Mouse (Mus musculus) CH12F3 (cell line): ENCODE measurements around the gene 1600002K03Rik.

ENCODE experiments used
- in situ Hi-C: fragments of 300-500 bp; cut with MboI; formaldehyde crosslinking; loops from 2 replicates; pipeline ENCODE4 v1.14.3; 2020; ENCODE audit warnings: low sequenced_read_pairs

Gene 1600002K03Rik

DNA sequence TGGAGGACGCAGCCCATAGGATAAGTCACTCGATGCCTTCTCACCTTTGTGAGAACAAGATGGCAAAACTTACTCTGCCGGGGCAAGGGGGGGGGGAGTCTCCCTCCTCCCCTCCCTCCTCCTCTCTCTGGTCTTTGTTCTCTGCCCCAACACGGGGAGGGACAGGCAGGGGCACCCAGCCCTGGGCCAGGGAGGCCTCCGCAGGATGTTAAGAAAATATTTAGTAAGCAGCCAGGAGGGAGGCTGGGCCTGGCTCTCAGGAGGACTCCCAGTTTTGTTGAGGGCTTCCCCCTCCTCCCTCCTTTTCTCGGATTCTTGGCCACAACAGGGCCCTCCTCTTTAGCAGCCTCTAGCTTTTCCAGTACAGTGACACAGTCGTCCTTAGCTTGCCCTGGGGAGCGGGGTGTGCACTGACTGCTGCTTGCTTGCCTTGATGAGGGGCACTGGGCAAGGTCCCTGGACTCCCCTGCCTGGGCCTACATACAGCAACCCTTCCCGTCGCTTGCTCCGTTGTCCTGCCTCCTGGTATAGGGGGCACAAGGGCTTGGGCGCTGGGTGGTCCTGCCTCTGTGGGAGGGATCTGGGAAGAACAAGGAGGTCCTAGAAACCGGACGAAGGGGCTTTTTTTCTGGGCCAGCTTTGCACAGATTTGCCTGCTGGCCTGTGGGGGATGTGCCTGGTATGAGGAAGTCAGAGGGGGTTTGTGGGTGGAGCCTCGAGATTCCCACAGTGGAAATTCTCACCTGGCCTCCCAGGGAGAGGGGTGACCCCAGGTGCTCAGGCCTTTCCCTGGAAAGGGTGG, 20.5 kb upstream of the 1600002K03Rik start:
- in situ Hi-C loops = no loop called here

GRCm38 (mm10) chr10:80152873-80153260, 19.9 kb upstream of the 1600002K03Rik start:
- in situ Hi-C loops = no loop called here

DNA sequence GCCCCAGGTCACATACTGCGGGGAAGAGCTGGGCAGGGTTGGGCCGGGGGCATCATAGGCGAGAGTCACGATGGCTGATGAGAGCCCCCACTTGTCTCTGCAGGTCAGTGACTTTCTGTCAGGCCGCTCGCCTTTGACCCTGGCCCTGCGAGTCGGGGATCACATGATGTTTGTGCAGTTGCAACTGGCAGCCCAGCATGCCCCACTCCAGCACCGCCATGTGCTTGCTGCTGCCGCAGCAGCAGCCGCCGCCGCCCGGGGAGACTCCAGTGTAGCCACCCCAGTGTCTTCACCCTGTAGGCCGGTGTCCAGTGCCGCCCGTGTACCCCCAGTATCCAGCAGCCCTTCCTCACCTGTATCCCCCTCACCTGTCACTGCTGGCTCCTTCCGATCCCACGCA, 19.0 kb upstream of the 1600002K03Rik start:
- in situ Hi-C loops = no loop called here

DNA sequence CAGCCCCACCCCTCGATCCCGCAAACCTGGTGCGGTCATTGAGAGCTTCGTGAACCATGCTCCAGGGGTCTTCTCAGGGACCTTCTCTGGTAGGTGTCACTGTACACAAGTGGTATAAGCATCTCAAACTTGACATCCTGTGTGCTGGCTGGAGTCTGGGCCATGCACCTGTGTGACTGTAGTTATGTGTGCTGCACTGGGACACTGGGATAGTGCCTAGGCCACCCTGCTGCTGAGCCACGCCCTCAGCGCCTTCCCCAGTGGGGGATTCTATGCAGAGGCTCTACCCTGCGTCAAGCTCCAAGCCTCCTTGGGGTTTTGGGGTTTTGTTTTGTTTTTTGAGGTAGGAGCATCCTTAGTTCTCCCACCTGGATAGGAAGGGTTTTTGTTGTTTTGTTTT, 18.4 kb upstream of the 1600002K03Rik start:
- in situ Hi-C loops = no loop called here

DNA sequence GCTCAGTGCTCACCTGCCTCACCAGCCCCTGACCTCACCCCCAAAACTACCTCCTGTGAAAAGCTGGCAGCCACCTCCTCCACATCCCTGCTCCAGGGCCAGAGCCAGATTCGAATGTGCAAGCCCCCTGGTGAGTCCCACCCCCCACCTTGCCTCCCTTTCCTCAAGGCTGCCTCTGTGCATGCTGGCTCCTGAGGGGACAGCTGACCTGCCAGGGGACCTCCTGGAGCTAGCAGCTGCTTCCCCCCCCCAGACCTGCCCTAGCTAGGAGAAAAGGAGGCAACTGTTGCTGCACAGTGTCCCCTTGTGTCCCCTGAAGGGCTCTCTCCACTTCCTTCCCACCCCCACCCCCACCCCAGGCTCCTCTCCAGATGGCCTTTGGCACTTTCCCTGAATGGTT, 17.5 kb upstream of the 1600002K03Rik start:
- in situ Hi-C loops = no loop called here

DNA sequence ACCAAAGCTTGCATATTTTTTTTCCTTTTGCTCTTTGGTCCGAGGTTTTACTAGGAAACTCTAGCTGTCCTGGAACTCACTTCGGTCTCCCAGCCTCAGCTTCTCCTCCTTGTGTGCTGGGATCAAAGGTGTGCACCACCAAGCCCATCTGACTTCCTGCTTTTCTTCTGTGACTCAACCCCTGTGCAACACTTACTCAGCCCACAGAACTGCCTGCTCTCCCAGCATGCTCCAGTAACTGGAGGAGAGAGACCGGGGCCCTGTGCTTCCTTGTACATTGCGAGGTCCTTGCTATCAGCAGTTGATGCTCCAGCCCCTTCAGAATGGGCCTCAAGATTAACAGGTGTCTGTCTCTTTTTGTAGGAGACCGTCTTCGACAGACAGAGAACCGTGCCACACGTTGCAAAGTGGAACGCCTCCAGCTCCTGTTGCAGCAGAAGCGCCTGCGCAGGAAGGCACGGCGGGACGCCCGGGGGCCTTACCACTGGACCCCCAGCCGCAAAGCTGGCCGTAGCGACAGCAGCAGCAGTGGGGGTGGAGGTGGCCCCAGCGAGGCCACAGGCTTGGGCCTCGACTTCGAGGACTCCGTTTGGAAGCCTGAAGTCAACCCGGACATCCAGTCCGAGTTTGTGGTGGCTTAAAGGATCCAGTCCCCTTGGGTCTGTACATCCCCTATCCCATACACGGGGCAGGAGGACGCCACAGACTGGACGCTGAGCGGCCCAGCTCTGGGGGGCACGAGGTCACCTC, 16.6 kb upstream of the 1600002K03Rik start:
- in situ Hi-C loops = no loop called here

- in situ Hi-C loops = no loop called here
These were observed 16.0 kb upstream of the 1600002K03Rik start for GRCm38 (mm10) chr10:80156752-80157053.

GRCm38 (mm10) chr10:80157141-80157929, 15.4 kb upstream of the 1600002K03Rik start:
- in situ Hi-C loops = no loop called here

DNA sequence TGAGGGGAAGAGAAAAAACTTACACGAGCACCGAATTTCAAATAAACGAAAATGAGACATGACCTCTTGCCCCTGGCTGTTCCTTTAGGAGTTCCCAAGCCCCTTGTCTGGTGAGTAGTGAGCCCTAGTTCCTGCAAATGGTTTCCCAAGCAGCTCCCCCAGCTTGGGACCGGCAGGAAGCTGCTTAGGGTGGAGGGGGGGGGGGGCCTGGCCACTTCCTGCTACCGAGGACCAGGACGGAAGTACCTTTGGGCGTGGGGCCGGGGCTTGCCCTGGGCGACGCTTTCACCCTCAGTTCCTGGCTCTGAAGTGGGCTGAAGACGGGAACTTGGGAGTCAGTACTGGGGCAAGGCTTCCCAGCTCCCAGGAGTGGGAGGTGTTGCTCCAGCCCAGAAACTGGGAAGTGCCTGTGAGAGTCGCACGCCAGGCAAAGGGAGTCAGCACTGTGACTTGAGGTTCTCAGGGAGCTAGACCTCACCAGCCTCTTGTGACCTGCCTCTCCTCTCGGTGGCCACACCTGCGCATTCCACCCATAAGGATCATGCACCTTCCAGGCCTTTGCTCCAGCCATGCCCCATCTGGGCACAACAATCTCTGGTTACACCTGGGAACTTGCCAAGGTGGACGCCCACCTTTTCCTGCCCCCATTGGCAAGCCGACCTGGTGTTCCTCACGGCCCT, 14.3 kb upstream of the 1600002K03Rik start:
- in situ Hi-C loops = no loop called here

GRCm38 (mm10) chr10:80159021-80159560, 13.7 kb upstream of the 1600002K03Rik start:
- in situ Hi-C loops = no loop called here

- in situ Hi-C loops = no loop called here
These were observed 12.9 kb upstream of the 1600002K03Rik start for GRCm38 (mm10) chr10:80159561-80160454.

DNA sequence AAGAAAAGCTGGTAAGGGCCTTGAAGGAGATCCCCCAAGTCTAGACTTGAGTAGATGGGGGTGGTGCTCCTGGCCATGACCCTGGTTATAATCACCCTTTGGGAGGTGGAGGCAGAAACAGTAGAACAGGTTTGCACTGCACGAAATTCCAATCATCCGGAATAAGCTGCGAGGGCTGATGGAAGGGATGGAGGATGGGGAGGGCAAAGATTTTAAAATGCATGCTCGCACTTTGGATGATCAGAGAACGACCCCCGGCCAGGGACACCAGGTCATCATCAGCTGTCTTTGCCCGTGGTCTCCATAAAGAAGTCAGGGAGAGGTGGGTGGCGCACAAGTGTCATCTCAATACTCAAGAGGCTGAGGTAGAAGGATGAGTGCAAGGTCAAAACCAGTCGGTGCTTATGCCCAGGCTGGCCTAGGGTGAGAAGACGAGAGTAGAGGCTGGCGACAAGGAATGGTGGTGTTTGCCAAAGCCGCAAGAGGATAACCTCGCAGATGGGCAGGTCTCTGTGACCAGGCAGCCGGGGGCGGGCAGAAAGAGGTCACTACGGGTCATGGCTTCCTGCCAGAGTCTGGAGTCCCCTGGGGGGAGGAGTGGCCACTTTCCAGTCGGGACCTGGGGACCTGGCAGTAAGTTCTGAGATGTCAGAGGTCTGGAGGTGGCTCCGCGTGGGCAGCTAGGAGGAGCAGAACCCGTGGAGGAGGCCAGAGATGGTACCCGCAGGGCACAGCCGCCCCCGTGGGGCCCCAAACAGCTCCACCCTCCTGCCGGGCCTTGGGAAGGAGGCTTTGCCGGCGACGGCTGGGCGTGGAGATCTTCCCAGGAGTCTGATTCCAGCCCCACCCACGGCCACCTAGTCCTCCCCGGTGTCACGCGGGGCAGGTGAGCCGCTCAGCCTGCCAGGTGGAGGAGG, 12.0 kb upstream of the 1600002K03Rik start:
- in situ Hi-C loops = no loop called here

DNA sequence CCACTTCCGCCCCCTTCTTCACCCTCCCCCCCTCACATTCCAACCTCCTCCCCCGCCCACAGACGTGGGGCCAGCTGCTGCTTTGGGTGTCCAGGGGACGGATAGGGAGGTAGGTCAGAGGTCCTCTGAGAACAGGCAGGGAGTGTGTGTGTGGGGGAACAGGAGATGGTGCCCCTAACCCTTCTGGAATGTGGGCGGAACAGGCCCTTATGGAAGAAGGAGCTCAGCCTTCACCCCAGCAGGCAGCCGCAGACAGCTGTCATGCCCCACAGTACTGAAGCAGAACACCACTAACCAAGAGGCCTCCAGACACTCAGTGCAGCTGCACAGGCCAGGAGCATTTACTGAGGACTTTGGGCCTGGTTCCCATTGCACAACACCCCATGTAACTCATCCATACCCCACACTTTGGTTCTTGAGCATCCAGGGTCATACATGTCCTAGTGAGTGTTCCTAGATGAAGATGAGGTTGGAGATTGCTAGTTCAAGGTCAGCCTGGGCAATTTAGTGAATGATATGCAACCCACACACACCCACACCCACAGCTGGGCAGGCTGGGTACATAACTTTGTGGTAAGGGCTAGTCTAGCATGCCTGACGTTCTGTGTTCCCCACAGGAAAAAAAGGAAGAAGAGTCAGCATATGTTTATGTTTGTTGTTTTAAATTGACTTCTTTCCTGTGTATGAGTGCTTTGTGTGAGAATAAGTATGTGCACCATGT, 11.1 kb upstream of the 1600002K03Rik start:
- in situ Hi-C loops = no loop called here

GRCm38 (mm10) chr10:80162243-80162608, 10.5 kb upstream of the 1600002K03Rik start:
- in situ Hi-C loops = no loop called here

DNA sequence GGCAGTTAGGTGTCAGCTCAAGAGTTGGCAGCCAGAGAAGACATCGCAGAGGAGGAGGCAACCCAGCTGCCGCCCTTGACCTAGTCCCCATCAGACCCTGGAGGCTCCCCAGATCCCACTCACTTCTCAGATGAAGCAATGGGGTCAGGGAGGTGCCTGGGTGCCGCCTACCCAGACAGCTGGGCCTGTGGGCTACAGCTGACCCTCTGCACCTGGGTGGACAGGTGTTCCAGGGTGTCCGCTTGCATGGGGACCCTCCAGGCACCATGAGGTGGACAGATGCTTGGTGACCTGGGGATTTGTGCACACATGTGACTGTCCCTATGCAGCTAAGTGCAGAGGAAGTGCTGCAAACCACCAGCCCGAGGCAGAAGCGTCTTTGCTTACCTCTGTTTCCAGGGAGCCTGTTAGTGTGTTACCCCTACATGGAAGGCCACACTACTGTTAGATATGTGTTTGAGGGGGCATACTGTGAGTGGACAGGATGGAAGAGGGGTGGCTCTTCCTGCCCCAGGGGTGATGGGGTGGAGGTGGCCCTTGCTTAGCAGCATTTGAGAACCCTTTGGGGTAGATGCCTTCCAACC, 9.9 kb upstream of the 1600002K03Rik start:
- in situ Hi-C loops = no loop called here

DNA sequence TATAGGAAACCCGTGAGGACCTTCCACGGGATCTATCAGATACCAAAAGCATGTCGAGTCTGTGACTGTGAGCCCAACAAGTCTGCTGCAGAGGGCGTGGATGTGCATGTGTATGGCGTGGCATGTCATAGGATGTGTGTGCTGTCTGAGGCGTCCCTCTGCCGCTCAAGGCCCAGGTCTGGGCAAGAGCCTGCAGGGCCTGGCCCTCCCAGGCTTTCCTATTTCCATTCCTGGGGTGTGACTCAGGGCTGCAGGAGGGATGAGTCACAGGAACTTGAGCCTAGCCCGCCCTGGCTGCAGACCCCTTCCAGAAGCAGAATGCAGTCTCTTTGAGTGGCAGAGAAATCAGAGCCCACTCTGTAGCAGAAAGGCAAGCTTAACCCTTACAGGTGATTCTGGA, 9.0 kb upstream of the 1600002K03Rik start:
- in situ Hi-C loops = no loop called here

GRCm38 (mm10) chr10:80164161-80164997, 8.4 kb upstream of the 1600002K03Rik start:
- in situ Hi-C loops = no loop called here
